Mouse (Mus musculus): ENCODE measurements around the gene Dmpk. TPM values are rescaled to one million over a fixed set of nuclear protein-coding genes. Genes with fewer than 3 reads are reported as not detected.

Dmpk gene
- polyA plus RNA-seq, 1 experiment from 2014 or later = 50.8 TPM

DNA sequence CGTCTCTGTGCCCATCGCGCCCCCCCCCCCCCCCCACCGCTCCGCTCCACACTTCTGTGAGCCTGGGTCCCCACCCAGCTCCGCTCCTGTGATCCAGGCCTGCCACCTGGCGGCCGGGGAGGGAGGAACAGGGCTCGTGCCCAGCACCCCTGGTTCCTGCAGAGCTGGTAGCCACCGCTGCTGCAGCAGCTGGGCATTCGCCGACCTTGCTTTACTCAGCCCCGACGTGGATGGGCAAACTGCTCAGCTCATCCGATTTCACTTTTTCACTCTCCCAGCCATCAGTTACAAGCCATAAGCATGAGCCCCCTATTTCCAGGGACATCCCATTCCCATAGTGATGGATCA is 9.5 kb downstream of the Dmpk start:
- Histone ChIP-seq H3K4me2 (replicated peaks; ENCODE audit: low read depth) (peak overlapping the region; percentile 95), H3K9ac (ENCODE audit: low read depth, low read length) (no peak overlapping the region), H3K4me1 (replicated peaks; ENCODE audit: control insufficient read depth, insufficient read depth, low read length) (peaks cover 6% of the 10 kb centered on the region), H3K27me3 (replicated peaks; ENCODE audit: control insufficient read depth, insufficient read depth, low read length) (no peaks in the 10 kb centered on the region), H3K9me3 (ENCODE audit: control insufficient read depth) (no peaks in the 10 kb centered on the region), H3K36me3 (ENCODE audit: control insufficient read depth, insufficient read depth) (peaks cover 7% of the 10 kb centered on the region; the same call in 1 of the 2 replicates), H3K4me3 (ENCODE audit: low read depth, low read length) (peak overlapping the region; percentile 63), H3K27ac (ENCODE audit: low read depth, low read length) (no peak overlapping the region)
- peak; percentile 52 for ATAC-seq
- peak; percentile 92 for TF ChIP-seq CTCF (IDR thresholded peaks at IDR 0.05; ENCODE audit: low read depth)
- WGBS = under 1% methylated on average over 13 of the region's 15 CpGs

- Histone ChIP-seq H3K4me1 (replicated peaks; ENCODE audit: control insufficient read depth, insufficient read depth, low read length) (peaks cover 6% of the 10 kb centered on the region), H3K4me2 (replicated peaks; ENCODE audit: low read depth) (peak overlapping the region; percentile 95), H3K9ac (ENCODE audit: low read depth, low read length) (peak overlapping the region; percentile 81), H3K27ac (ENCODE audit: low read depth, low read length) (peak overlapping the region; percentile 93), H3K27me3 (replicated peaks; ENCODE audit: control insufficient read depth, insufficient read depth, low read length) (no peaks in the 10 kb centered on the region), H3K4me3 (ENCODE audit: low read depth, low read length) (peak overlapping the region; percentile 63), H3K9me3 (ENCODE audit: control insufficient read depth) (no peaks in the 10 kb centered on the region), H3K36me3 (ENCODE audit: control insufficient read depth, insufficient read depth) (peaks cover 7% of the 10 kb centered on the region; the same call in 1 of the 2 replicates)
- peak; percentile 78 for ATAC-seq
- under 1% methylated on average over 45 of the region's 45 CpGs for WGBS
- no peak for TF ChIP-seq CTCF (IDR thresholded peaks at IDR 0.05; ENCODE audit: low read depth)
These were observed 10.1 kb downstream of the Dmpk start for GRCm38 (mm10) chr7:19093537-19094385.

DNA sequence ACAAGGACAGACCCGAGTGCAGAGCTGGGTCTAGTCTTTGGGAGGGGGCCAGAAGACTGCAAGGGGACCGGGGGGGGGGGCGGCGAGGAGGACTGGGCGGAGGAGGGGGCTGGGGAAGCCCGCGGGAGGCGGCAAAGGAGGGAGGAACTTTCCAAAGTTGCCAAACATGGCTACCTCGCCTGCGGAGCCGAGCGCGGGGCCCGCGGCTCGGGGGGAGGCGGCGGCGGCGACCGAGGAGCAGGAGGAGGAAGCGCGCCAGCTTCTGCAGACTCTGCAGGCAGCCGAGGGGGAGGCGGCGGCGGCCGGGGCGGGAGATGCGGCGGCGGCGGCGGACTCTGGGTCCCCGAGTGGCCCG is 10.8 kb downstream of the Dmpk start, which contains the start of gene Six5:
Gene Six5 (plus strand): TSS at position 124 of the 355 bp plus-strand sequence.
- ATAC-seq = peak; percentile 28; the same call in 1 of the 2 replicates
- WGBS = 1% methylated on average over 25 of the region's 36 CpGs
- Histone ChIP-seq H3K27me3 (replicated peaks; ENCODE audit: control insufficient read depth, insufficient read depth, low read length) (no peaks in the 10 kb centered on the region), H3K9ac (ENCODE audit: low read depth, low read length) (peak within 1 kb of the TSS; percentile 81), H3K36me3 (ENCODE audit: control insufficient read depth, insufficient read depth) (peaks cover 7% of the 10 kb centered on the region; the same call in 1 of the 2 replicates), H3K9me3 (ENCODE audit: control insufficient read depth) (no peaks in the 10 kb centered on the region), H3K4me2 (replicated peaks; ENCODE audit: low read depth) (peak within 1 kb of the TSS; percentile 95), H3K4me3 (ENCODE audit: low read depth, low read length) (peak within 1 kb of the TSS; percentile 63), H3K4me1 (replicated peaks; ENCODE audit: control insufficient read depth, insufficient read depth, low read length) (peaks cover 6% of the 10 kb centered on the region), H3K27ac (ENCODE audit: low read depth, low read length) (peak within 1 kb of the TSS; percentile 93)
- no peak for TF ChIP-seq CTCF (IDR thresholded peaks at IDR 0.05; ENCODE audit: low read depth)

DNA sequence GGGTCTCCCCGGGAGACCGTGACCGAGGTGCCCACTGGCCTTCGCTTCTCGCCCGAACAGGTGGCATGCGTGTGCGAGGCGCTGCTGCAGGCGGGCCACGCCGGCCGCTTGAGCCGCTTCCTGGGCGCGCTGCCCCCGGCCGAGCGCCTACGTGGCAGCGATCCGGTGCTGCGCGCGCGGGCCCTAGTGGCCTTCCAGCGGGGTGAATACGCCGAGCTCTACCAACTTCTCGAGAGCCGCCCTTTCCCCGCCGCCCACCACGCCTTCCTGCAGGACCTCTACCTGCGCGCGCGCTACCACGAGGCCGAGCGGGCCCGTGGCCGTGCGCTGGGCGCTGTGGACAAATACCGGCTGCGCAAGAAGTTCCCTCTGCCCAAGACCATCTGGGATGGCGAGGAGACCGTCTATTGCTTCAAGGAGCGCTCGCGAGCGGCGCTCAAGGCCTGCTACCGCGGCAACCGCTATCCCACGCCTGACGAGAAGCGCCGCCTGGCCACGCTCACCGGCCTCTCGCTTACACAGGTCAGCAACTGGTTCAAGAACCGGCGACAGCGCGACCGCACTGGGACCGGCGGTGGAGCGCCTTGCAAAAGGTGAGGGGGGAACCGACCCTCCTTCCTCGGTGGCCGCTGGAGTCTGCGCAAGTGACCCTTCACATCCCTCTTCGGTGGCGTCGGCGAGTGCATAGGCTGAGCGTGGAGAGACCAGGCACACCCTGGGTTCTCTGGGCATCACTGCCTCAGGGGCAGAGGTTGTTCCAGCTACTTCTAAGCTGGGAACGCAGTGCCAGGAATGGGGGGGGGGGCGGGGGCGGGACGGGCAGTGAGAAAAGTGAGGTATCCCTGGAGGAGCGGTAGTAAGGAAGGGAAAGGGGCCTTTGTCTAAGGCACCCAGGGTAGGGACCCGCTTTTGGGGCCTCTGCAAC is 11.4 kb downstream of the Dmpk start:
- Histone ChIP-seq H3K36me3 (ENCODE audit: control insufficient read depth, insufficient read depth) (peaks cover 7% of the 10 kb centered on the region; the same call in 1 of the 2 replicates), H3K9ac (ENCODE audit: low read depth, low read length) (peak overlapping the region; percentile 81), H3K4me3 (ENCODE audit: low read depth, low read length) (peak overlapping the region; percentile 63), H3K9me3 (ENCODE audit: control insufficient read depth) (no peaks in the 10 kb centered on the region), H3K4me2 (replicated peaks; ENCODE audit: low read depth) (peak overlapping the region; percentile 95), H3K4me1 (replicated peaks; ENCODE audit: control insufficient read depth, insufficient read depth, low read length) (peaks cover 6% of the 10 kb centered on the region), H3K27ac (ENCODE audit: low read depth, low read length) (peak overlapping the region; percentile 93), H3K27me3 (replicated peaks; ENCODE audit: control insufficient read depth, insufficient read depth, low read length) (no peaks in the 10 kb centered on the region)
- no peak for TF ChIP-seq CTCF (IDR thresholded peaks at IDR 0.05; ENCODE audit: low read depth)
- peak; percentile 9; the same call in 1 of the 2 replicates for ATAC-seq
- under 1% methylated on average over 83 of the region's 87 CpGs for WGBS

DNA sequence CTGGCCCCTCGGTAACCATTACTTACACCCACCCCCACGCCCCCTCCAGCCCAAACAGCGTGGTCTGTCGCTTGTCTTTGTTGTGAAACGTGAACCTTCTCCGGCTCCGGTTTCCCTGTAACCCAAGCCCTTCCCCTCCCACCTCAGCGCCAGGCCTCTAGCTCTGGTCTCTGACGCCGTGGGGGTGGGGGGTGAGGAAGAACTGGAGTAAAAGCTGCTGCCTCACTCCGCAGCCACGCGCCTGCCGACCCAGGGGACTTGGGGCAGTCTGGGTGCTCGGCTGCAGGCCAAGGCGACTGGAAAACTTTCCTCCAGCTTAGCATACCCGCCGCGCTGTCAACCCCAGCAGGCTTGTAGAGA is 12.1 kb downstream of the Dmpk start:
- Histone ChIP-seq H3K36me3 (ENCODE audit: control insufficient read depth, insufficient read depth) (peaks cover 7% of the 10 kb centered on the region; the same call in 1 of the 2 replicates), H3K27ac (ENCODE audit: low read depth, low read length) (no peak overlapping the region), H3K9me3 (ENCODE audit: control insufficient read depth) (no peaks in the 10 kb centered on the region), H3K4me2 (replicated peaks; ENCODE audit: low read depth) (peak overlapping the region; percentile 95), H3K27me3 (replicated peaks; ENCODE audit: control insufficient read depth, insufficient read depth, low read length) (no peaks in the 10 kb centered on the region), H3K9ac (ENCODE audit: low read depth, low read length) (peak overlapping the region; percentile 81; the same call in 1 of the 2 replicates), H3K4me1 (replicated peaks; ENCODE audit: control insufficient read depth, insufficient read depth, low read length) (peaks cover 6% of the 10 kb centered on the region), H3K4me3 (ENCODE audit: low read depth, low read length) (peak overlapping the region; percentile 63)
- TF ChIP-seq CTCF (IDR thresholded peaks at IDR 0.05; ENCODE audit: low read depth) = no peak
- no peak for ATAC-seq
- WGBS = 3% methylated on average over 19 of the region's 19 CpGs

All from intestine, postnatal 0 days (tissue).